ENCODE assay signal across 8 mouse cellular contexts in the genomic region with DNA sequence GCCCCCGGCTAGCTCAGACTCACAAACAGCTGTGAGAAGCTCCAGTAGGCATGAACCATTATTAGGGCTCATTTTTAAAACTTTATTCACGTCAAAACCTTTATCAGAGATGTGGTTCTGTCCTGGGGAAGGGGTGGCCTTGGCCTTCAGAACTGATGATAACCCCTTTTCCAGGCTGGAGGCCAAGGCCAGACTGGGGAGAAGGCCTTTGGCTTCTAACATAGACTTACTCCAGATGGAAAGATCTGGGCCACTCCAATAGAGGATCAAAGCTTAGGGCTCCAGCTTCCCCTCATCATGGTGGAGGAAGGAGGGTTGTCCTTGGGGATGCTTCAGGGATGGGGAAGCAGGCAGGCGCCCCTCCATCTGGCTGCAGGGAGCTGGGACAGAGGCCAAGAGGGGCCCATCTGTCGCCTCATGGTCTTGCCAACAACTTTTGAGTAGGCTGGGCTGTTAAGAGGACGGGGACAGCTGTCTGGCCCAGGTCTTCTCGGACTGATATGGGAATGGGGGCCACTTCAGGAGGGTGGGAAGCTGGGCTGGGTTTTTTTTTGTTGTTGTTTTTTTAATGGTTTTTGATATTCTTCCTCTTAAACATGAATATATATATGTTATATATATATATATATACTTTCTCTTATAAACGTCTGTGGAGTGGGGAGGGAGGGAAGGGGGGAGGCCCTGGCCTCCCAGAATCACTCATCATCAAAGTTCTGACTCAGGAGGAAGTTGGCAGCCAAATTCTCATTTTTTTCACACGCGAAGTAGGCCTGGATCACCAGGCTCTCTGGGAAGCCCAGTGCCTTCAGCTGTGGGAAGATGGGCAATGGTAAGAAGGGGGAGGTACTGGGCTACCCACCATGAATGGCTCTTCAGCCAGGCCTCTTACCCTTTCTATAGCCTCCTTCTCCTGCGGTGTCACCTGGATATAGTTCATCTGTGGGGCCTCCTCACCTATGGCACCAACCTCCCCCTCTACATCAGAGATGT. TPM values are rescaled to one million over a fixed set of nuclear protein-coding genes. Genes with fewer than 3 reads are reported as not detected.
A peak's percentile ranks its signal among the peaks of the same experiment; 100 is the strongest.
DNase-seq lines count a peak whose midpoint lies in the region; ATAC-seq lines count a peak whose summit lies in the region.

No protein-coding gene starts in this region.

- H3K4me2 ChIP-seq in heart, embryonic 12.5 days: no peak overlapping the region
- H3K4me2 ChIP-seq in hindbrain, embryonic 16.5 days (ENCODE audit: low read length): no peak overlapping the region; the same call in 1 of the 2 replicates
- peak overlapping the region; percentile 85 for H3K4me2 ChIP-seq in liver, embryonic 15.5 days

- H3K27me3 ChIP-seq in heart, embryonic 12.5 days (replicated peaks): no peaks in the 10 kb centered on the region
- H3K27me3 ChIP-seq in hindbrain, embryonic 16.5 days (replicated peaks; ENCODE audit: control insufficient read depth, insufficient read depth, low read length): no peaks in the 10 kb centered on the region
- no peaks in the 10 kb centered on the region for H3K27me3 ChIP-seq in liver, embryonic 15.5 days

- H3K4me3 ChIP-seq in heart, embryonic 12.5 days: no peak overlapping the region
- H3K4me3 ChIP-seq in hindbrain, embryonic 16.5 days (ENCODE audit: low read length): no peak overlapping the region
- H3K4me3 ChIP-seq in liver, embryonic 15.5 days (replicated peaks): peak overlapping the region; percentile 92

- ATAC-seq in heart, embryonic 12.5 days (ENCODE audit: insufficient number of reproducible peaks, low FRiP score): no peak
- ATAC-seq in hindbrain, embryonic 16.5 days: peak; percentile 31
- ATAC-seq in liver, embryonic 15.5 days (ENCODE audit: insufficient read depth): no peak
- ATAC-seq in CD4-positive, CD25-positive, alpha-beta regulatory T cell, adult 4 months: no peak

- WGBS in heart, embryonic 12.5 days: 68% methylated on average over 10 of the region's 10 CpGs
- WGBS in hindbrain, embryonic 16.5 days: 56% methylated on average over 10 of the region's 10 CpGs
- WGBS in liver, embryonic 15.5 days (ENCODE audit: insufficient replicate concordance): 71% methylated on average over 10 of the region's 10 CpGs

- peaks cover 39% of the 10 kb centered on the region for H3K4me1 ChIP-seq in heart, embryonic 12.5 days (replicated peaks)
- peaks cover 37% of the 10 kb centered on the region for H3K4me1 ChIP-seq in hindbrain, embryonic 16.5 days (ENCODE audit: control insufficient read depth, insufficient read depth, low read depth, low read length)
- peaks cover 81% of the 10 kb centered on the region for H3K4me1 ChIP-seq in liver, embryonic 15.5 days (replicated peaks)

- peak; percentile 94 for DNase-seq in heart, adult 11 months
- DNase-seq in testis, postnatal 10 days (ENCODE audit: low spot score): peak; percentile 73
- DNase-seq in testis, postnatal 14 days (ENCODE audit: low spot score): no peak
- DNase-seq in ovary, postnatal 14 days (ENCODE audit: low spot score): no peak

- H3K36me3 ChIP-seq in heart, embryonic 12.5 days: peaks cover 56% of the 10 kb centered on the region
- peaks cover 34% of the 10 kb centered on the region for H3K36me3 ChIP-seq in hindbrain, embryonic 16.5 days (ENCODE audit: control insufficient read depth, insufficient read depth, low read length)
- H3K36me3 ChIP-seq in liver, embryonic 15.5 days (replicated peaks): peaks cover 53% of the 10 kb centered on the region

- no peak overlapping the region for H3K27ac ChIP-seq in heart, embryonic 12.5 days (ENCODE audit: poor library complexity, severe bottlenecking)
- H3K27ac ChIP-seq in hindbrain, embryonic 16.5 days (ENCODE audit: low read depth, low read length): peak overlapping the region; percentile 75
- peak overlapping the region; percentile 95 for H3K27ac ChIP-seq in liver, embryonic 15.5 days (replicated peaks)

- no peak overlapping the region for H3K9ac ChIP-seq in heart, embryonic 12.5 days
- no peak overlapping the region for H3K9ac ChIP-seq in hindbrain, embryonic 16.5 days (ENCODE audit: low read depth, low read length)
- peak overlapping the region; percentile 35; the same call in 1 of the 2 replicates for H3K9ac ChIP-seq in liver, embryonic 15.5 days

- H3K9me3 ChIP-seq in heart, embryonic 12.5 days (replicated peaks): no peaks in the 10 kb centered on the region
- no peaks in the 10 kb centered on the region for H3K9me3 ChIP-seq in hindbrain, embryonic 16.5 days (ENCODE audit: control insufficient read depth, low read length)
- H3K9me3 ChIP-seq in liver, embryonic 15.5 days (replicated peaks): no peaks in the 10 kb centered on the region

RNA-seq across cellular contexts. Expression of a gene that starts 3.8 kb away (rescaled TPM):
- 50.9 and 52.1 TPM in 2 replicates for polyA plus RNA-seq in heart, embryonic 12.5 days (2016; fragmentation: Nextera tagmentation; extraction: Ambion mirVana)
- polyA plus RNA-seq in hindbrain, embryonic 16.5 days (2015; fragmentation: Nextera tagmentation; extraction: Ambion mirVana): 40.6 and 40.7 TPM in 2 replicates
- polyA plus RNA-seq in liver, embryonic 15.5 days (2015; fragmentation: Nextera tagmentation; extraction: Ambion mirVana): 42.4 and 44.9 TPM in 2 replicates
- polyA plus RNA-seq in CD4-positive, CD25-positive, alpha-beta regulatory T cell, adult 4 months (2017; shearing (Covaris generic)): 10 to 100 TPM; 14.3 to 16.4 TPM

RNA-seq across cellular contexts. Expression of a gene that starts 5.3 kb away (rescaled TPM):
- 129 and 131 TPM in 2 replicates for polyA plus RNA-seq in heart, embryonic 12.5 days (2016; fragmentation: Nextera tagmentation; extraction: Ambion mirVana)
- polyA plus RNA-seq in hindbrain, embryonic 16.5 days (2015; fragmentation: Nextera tagmentation; extraction: Ambion mirVana): 78.2 and 95.4 TPM in 2 replicates
- 293 and 323 TPM in 2 replicates for polyA plus RNA-seq in liver, embryonic 15.5 days (2015; fragmentation: Nextera tagmentation; extraction: Ambion mirVana)
- polyA plus RNA-seq in CD4-positive, CD25-positive, alpha-beta regulatory T cell, adult 4 months (2017; shearing (Covaris generic)): 100 to 1,000 TPM; 139 to 160 TPM

RNA-seq across cellular contexts. Expression of a gene that starts 11.6 kb away (rescaled TPM):
- 747 and 767 TPM in 2 replicates for polyA plus RNA-seq in heart, embryonic 12.5 days (2016; fragmentation: Nextera tagmentation; extraction: Ambion mirVana)
- 743 and 792 TPM in 2 replicates for polyA plus RNA-seq in hindbrain, embryonic 16.5 days (2015; fragmentation: Nextera tagmentation; extraction: Ambion mirVana)
- polyA plus RNA-seq in liver, embryonic 15.5 days (2015; fragmentation: Nextera tagmentation; extraction: Ambion mirVana): 471 and 504 TPM in 2 replicates
- 100 to 1,000 TPM; 250 to 281 TPM for polyA plus RNA-seq in CD4-positive, CD25-positive, alpha-beta regulatory T cell, adult 4 months (2017; shearing (Covaris generic))

RNA-seq across cellular contexts. Expression of a gene that starts 12.5 kb away (rescaled TPM):
- polyA plus RNA-seq in heart, embryonic 12.5 days (2016; fragmentation: Nextera tagmentation; extraction: Ambion mirVana): 4.6 and 6.2 TPM in 2 replicates
- 15.4 and 17.1 TPM in 2 replicates for polyA plus RNA-seq in hindbrain, embryonic 16.5 days (2015; fragmentation: Nextera tagmentation; extraction: Ambion mirVana)
- 2.9 and 3.4 TPM in 2 replicates for polyA plus RNA-seq in liver, embryonic 15.5 days (2015; fragmentation: Nextera tagmentation; extraction: Ambion mirVana)
- 1 to 10 TPM; 4.9 to 7.6 TPM for polyA plus RNA-seq in CD4-positive, CD25-positive, alpha-beta regulatory T cell, adult 4 months (2017; shearing (Covaris generic))

RNA-seq across cellular contexts. Expression of a gene that starts 21.6 kb away (rescaled TPM):
- 53.6 and 59.2 TPM in 2 replicates for polyA plus RNA-seq in heart, embryonic 12.5 days (2016; fragmentation: Nextera tagmentation; extraction: Ambion mirVana)
- 112 and 114 TPM in 2 replicates for polyA plus RNA-seq in hindbrain, embryonic 16.5 days (2015; fragmentation: Nextera tagmentation; extraction: Ambion mirVana)
- 58.8 and 61.9 TPM in 2 replicates for polyA plus RNA-seq in liver, embryonic 15.5 days (2015; fragmentation: Nextera tagmentation; extraction: Ambion mirVana)
- 100 to 1,000 TPM in 1 of 2 experiments, 10 to 100 TPM in 1; 67.4 to 122 TPM for polyA plus RNA-seq in CD4-positive, CD25-positive, alpha-beta regulatory T cell, adult 4 months (2017; shearing (Covaris generic))

Comparison
In these comparisons a context has a peak if more than half of its experiments do, and no peak if none do; other contexts are left out.
1. DNase-seq: peak in heart, adult 11 months (single experiment) and testis, postnatal 10 days (single experiment); none in testis, postnatal 14 days (single experiment) and ovary, postnatal 14 days (single experiment).